Mouse (Mus musculus) MEL (cell line): ENCODE results near the gene Lpar5.

Experiments used
- E2F4 ChIP-seq: IDR thresholded peaks from 2 replicates; pipeline ENCODE4 v1.6.1; 2011; ENCODE audit warnings: low read depth, low read length, improper control_type of control experiment, borderline replicate concordance
- KAT2A ChIP-seq: conservative IDR thresholded peaks from 2 replicates; pipeline ENCODE4 v1.6.1; 2012; ENCODE audit warnings: low read depth, low read length, improper control_type of control experiment, inconsistent platforms
- MAX ChIP-seq: IDR thresholded peaks from 2 replicates; pipeline ENCODE4 v1.6.1; 2011; ENCODE audit warnings: low read length, improper control_type of control experiment
- POLR2A ChIP-seq, 2 experiments: IDR thresholded peaks; 2 replicates each; pipeline ENCODE4 v1.6.1; 2011 to 2012; ENCODE audit warnings: low read length in 2 of 2, mild to moderate bottlenecking in 2 of 2, control low read depth in 1 of 2, improper control_type of control experiment in 1 of 2, low read depth in 1 of 2, moderate library complexity in 1 of 2; ENCODE audit not compliant: control insufficient read depth in 1 of 2, insufficient read depth in 1 of 2, poor library complexity in 1 of 2
- RAD21 ChIP-seq: IDR thresholded peaks from 2 replicates; pipeline ENCODE4 v1.6.1; 2011; ENCODE audit warnings: mild to moderate bottlenecking, low read depth, low read length, improper control_type of control experiment
- SIN3A ChIP-seq: IDR thresholded peaks from 2 replicates; pipeline ENCODE4 v1.6.1; 2012; ENCODE audit warnings: low read length, improper control_type of control experiment, inconsistent platforms
- SMC3 ChIP-seq: IDR thresholded peaks from 2 replicates; pipeline ENCODE4 v1.6.1; 2011; ENCODE audit warnings: low read depth, low read length, improper control_type of control experiment
- USF1 ChIP-seq: IDR thresholded peaks from 2 replicates; pipeline ENCODE4 v1.6.1; 2014; ENCODE audit warnings: low read depth, mild to moderate bottlenecking, inconsistent platforms, low read length, improper control_type of control experiment, moderate library complexity

DNA sequence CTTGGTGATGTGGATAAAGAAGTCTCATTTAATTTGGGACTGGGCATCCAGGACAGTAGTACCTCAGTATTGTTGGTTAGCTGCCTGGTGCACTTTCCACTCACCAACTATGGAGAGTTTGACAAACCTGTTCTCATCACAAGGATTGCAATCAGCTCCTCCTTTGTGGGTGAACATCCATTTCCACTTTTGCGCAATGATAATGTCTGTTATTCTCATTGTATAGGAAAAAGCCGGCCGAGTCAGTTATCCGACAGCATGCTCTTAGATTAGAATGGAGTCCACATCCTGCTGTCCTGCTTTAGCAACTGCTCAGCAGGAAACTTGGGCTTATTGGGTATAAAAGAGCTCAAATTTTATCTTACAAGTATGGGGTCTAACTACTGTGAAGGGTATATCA, 29.1 kb upstream of the Lpar5 start:
- TF ChIP-seq E2F4, result no peak
- TF ChIP-seq SIN3A, result no peak
- TF ChIP-seq KAT2A, result no peak
- TF ChIP-seq POLR2A (IDR thresholded peaks at IDR 0.05; ENCODE audit: control insufficient read depth in 1 of 2, insufficient read depth in 1 of 2, low read depth in 1 of 2, low read length in 2 of 2, poor library complexity in 1 of 2), result no peak
- TF ChIP-seq MAX, result no peak
- TF ChIP-seq USF1, result no peak
- no peak for TF ChIP-seq SMC3
- no peak for TF ChIP-seq RAD21
